Mouse (Mus musculus) retina, postnatal 1 day (tissue): ENCODE measurements around the gene Clec1b.

Experiments used
- DNase-seq: peaks from one replicate; pipeline ENCODE4 v3.0.0-alpha.2; 2012

Gene Clec1b

GRCm38 (mm10) chr6:129414177-129414576 lies 17.1 kb downstream of the Clec1b start:
- DNase-seq = no peak

GRCm38 (mm10) chr6:129422311-129422710 lies 25.2 kb downstream of the Clec1b start:
- no peak for DNase-seq

- DNase-seq = peak; percentile 26
Measured at GRCm38 (mm10) chr6:129423040-129423733, 26.1 kb downstream of the Clec1b start.

- DNase-seq = peak; percentile 88
Measured at GRCm38 (mm10) chr6:129423734-129424072, 26.6 kb downstream of the Clec1b start.

GRCm38 (mm10) chr6:129425217-129425616 lies 28.1 kb downstream of the Clec1b start:
- no peak for DNase-seq

- DNase-seq = no peak
Measured at GRCm38 (mm10) chr6:129425812-129426211, 28.7 kb downstream of the Clec1b start.

GRCm38 (mm10) chr6:129427281-129427680 lies 30.2 kb downstream of the Clec1b start:
- DNase-seq = no peak

GRCm38 (mm10) chr6:129434239-129434638 lies 37.1 kb downstream of the Clec1b start:
- DNase-seq = no peak

- no peak for DNase-seq
Measured at GRCm38 (mm10) chr6:129436025-129436424, 38.9 kb downstream of the Clec1b start.

- no peak for DNase-seq
Measured at GRCm38 (mm10) chr6:129438033-129438432, 40.9 kb downstream of the Clec1b start.

- no peak for DNase-seq
Measured at GRCm38 (mm10) chr6:129449743-129450142, 52.6 kb downstream of the Clec1b start.

GRCm38 (mm10) chr6:129451411-129452039 lies 54.4 kb downstream of the Clec1b start, which contains the start of gene Clec1a:
TSS of gene Clec1a (minus strand) at chr6:129452000.
- DNase-seq = no peak
